Mouse (Mus musculus) forelimb bud, embryonic 11.5 days (tissue): ENCODE data around the gene Prdm16.

Experiments used
- DNase-seq: peaks from one replicate; pipeline ENCODE4 v3.0.0-alpha.2; 2012; ENCODE audit warnings: low read depth, low spot score

Prdm16 gene

DNA sequence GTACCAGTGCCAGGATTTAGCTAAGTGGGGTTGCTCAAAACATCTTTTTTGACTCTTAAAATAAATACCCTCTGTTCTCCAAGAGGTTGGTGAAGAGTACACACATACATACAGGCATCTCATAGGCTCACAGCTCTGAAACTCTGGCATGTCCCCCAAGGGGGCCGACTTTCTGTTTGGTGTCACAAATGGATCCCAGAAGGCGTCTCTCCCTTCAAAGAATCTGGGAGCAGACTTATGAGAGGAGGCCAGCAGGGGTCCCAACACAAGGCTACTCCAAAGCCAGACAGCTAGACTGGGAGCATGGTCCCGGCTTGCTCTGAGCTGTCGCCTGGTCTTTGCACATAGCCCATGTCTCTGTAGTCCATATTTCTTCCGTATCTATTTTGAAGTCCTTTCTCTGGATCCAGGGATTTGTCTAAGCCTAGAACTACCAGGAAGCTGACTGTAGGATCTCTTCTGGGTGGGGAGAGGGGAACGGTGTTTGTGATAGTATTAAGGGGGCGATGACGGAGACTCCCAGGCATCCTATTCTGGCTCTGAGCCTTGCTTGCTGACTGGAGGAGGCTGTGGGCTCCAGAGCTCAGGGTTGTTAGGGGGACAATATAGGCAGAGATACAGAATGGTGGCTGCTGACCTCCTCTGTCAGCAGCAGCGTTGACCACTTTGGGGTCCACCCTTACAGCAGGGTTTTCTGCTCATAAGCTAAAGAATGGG lies 156.0 kb downstream of the Prdm16 start:
- no peak for DNase-seq

DNA sequence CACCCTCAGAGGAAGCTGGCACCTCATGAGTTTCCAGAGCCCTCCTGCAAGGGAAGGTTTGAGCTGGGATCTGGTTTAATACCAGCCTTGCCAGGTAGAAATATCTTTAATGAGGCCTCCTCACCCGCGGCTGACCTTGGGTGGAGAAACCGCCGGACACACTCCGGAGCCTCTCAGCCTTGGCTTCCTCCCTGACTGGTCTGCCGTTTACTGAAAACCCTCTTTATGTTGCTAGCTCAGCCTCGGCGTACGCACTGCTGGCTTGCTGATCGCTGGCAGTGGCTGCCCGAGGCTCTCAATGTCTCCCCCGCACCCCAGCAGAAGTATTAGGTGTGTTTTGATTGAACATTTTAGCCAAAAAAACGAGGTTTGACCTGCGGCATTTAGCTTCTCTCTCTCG lies 156.5 kb downstream of the Prdm16 start:
- DNase-seq, result no peak

DNA sequence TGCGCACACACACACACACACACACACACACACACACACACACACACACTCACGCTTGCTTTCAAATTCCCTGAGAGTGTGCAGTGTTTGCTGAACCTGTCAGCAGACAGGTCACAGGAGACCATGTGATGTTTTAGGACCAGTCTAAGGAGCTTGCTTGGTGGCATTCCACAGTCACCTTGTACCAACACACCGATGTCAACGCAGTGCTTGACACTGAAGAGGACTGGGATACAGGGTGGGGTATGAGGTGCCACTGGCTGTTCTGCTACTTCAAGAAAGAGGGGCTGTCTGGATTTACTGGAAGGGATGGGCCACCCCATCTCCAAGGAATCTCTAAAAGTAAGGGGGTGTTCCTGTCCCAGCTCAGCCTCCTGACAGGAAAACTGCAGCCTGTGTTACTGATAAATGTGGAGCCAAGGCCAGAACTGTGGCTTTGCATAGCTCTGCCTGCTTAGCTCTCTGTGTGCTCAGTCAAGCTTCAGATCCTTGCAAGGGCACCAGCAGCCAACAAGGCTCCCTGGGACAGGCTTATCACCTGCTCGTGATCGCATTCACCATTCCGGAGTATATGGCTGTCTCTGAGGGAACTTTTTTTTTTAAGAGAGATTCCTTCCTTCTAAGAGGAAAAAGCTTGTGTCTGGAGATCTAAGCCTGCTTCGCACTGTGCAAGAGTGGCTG lies 157.6 kb downstream of the Prdm16 start:
- no peak for DNase-seq

DNA sequence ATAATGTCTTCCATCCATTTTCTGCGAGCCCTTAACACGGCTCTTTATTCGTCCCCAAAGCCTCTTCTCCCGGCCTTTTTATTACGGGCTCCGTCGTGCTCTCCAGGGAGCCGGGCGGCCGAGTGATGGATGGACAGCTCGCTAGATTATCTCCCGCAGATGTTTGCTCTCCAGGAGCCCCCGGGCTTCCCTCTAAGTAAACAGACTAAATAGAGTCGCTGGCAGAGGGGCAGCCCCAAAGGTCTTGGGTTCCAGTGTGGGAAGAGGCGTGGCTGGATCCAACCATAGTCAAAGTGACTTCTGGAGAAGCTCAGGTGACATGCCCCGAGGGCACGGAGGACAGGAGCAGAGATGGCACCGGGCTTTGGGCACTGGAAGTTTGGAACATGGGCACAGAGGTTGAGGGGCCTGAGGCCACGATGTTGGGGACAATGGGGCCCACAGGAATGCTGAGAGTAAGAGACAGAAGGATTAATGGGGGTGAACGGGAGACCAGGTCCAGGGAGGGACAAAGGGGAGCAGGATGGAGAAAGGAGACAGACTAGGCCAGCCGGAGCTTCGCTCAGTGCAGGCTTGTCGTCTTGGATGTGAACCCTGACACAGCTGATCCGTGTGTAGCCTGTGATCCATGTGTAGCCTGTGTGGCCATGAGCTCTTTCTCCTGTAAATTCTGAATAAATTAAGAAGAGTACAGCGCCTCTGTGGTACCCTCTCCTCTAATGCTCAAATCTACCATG lies 162.9 kb downstream of the Prdm16 start:
- no peak for DNase-seq

DNA sequence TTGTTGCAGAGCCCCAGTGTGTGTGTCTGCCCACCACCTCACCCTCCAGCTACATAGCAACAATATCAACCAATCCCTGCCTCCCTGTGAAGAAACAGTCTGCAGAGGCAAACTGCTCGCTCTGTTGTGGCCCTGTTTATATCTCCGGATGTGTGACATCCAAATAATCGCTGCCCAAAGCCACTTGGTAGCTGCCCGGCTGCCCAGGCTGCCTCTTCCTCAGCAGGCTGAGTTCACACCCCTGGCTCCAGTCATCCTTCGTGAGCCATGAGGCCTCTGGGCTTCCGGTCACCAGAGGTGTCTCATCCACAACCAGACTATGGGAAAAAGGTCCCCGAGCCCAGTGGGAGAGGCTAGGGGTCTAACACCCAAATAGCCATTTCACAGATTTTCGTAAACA lies 164.1 kb downstream of the Prdm16 start:
- DNase-seq, result no peak

DNA sequence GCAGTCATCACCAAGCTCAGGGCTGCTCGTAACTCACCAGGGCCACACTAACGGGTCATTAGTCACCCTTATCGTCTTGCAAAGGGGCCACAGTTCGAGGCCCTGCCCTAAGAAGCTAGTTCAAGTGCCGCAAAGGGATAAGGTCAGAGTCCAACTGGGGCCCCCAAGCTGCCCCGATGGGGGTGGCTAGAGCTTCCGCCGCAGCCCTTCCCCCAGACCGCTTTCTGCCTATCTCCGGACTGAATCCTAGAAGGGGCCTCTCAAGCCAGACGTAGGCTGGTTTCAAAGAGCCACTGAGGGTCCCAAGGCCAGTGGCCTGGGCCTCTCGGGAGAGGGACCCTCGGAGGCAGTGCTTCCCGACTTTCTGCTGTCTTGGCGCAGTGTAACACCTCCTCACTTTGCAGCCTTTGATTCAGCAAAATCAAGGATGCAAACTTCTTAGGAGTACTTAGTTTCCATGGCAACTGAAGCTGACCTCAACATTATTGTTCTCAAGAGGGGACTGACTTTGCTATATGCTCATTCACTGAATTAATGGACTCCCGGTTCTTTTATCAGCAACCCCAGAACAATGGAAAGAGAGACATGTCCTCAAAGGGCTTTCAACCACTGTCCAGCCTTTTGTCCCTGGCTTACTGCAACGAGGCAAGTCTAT lies 165.1 kb downstream of the Prdm16 start:
- no peak for DNase-seq

DNA sequence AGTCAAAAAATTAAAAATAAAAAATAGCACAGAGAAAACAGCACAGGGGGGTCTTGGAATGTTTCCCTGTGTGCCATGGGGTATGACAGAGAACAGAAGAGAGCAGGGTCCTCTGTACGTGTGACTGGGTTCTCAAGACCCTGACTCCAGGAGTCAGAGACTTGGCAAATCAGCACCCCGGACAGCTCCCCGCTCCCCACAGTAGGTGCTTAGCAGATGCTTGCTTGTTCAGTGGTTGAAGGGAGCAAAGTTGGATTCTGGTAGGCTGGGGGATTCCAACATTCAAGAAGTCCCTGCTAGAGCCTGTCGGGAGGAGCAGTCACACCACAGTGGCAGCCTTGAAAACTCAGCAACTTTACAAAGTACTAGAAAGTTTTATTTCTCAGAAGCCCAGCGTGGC lies 170.4 kb downstream of the Prdm16 start:
- peak; percentile 72 for DNase-seq

DNA sequence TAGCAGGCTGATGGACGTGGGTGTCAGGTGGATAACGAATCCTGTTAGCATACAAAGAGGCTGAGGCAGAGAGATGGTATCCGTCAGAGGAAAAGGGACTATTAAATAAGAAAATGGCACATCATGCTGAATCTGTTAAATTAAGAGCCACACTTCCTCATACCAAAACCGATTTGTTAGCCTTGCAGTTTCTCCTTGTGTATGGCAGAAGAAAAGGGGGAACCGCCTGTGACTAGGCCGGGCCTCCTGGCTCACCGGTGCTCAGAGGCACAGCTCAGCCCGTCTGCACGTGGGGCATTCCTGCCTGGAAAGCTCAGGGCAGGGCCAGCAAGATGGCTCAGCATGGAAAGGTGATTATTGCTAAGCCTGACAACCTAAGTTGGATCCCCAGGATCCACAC lies 171.6 kb downstream of the Prdm16 start:
- DNase-seq, result no peak

DNA sequence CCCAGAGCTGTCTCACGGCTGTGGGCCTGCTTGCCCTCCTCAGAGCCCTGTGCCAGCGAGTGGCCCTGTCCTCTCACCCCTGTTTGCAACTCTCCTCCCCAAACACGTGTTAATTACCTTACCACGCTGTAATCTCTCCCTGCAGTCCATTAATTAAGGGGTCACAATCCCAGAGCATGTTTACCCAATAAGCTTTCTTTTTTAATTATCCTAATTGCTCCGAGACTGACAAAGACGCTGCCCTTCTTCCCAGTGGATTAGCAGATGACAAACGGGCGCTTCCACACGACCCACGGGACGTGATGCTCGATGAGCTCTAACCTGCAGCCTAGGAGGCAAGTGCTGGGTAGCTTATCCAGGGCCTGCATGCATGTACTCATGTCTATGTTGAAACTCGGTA lies 176.7 kb downstream of the Prdm16 start:
- DNase-seq, result no peak

DNA sequence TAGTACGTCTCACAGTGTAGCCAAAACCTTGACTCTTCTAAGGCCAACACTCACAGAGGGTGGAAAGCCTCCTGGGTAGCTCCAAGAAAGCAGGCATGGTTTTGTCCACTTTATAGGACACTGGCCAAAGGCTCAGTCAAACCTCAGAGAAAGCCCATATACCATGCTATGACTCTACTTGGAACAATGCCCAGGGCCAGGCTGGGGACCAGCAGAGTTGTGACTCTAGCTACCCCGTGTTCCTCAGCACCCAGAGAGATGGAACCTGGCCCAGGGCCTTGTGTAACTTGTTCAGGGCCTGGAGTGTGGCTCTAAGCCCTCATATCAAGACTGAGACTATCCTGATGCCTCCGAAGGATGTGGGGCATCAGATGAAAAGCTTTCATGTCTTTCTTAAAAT lies 178.9 kb downstream of the Prdm16 start:
- DNase-seq, result no peak

DNA sequence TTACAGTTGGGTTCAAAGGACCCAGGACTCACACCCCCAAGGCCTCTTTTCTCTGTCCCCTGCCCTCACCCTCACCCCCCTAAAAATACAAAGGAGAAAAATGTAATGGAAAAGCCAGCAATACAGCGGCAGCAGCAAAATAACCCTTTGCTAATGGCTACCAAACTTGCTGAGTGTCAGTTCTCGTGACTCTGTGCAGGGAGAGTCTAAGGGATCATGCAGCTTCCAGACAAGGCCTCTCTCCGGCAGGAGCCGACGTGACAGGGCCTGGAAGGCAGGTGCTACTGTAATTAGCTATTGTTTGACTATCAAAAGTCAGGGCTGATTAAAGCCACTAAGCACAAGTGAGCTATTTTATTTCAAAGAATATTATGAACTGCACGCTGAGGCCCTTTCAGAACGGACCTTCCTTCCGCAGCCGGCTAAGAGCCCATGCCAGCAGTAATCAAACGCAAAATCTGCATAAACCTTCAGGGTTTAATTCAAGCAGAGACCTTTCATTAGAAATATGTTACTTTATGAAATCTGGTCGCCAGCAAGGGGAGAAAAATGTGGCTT lies 180.3 kb downstream of the Prdm16 start:
- no peak for DNase-seq

DNA sequence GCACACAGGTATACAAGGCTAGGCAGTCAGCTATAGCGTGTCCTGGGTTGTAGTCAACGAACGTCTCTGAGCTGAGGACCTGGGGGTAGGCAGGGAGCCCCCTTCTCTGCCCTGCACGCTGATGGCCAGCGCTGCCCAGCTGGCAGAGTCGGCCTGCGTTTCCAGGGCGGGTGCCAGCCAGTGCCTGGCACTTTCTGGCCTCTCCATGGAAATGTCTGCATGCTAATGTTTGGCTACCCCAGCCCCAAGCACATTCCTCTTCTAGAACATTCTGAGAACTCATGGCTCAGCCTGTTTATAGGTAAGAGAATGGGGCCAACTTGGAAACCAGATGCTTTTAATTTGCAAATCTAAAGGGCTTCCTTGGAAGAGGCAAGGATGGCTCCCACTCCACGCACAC lies 186.2 kb downstream of the Prdm16 start:
- no peak for DNase-seq

DNA sequence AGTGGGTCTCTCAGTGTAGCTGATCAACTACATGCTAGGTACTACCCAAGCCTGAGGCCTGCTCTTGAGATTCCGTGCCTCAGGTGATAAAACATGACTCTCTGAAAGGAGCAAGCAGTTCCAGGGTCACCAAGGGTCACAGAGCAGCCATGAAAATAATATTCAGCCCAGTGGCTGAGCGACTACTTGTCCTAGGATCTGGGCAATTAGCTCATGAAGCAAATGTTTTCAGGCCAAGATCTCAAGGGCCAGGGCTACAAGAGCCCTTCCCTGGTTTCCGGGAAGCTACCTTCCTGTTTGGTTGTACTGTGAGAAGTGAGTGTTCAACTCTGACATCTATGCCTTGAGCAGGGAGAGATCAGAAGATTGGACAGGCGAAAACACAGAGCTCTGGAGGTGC lies 186.6 kb downstream of the Prdm16 start:
- no peak for DNase-seq

DNA sequence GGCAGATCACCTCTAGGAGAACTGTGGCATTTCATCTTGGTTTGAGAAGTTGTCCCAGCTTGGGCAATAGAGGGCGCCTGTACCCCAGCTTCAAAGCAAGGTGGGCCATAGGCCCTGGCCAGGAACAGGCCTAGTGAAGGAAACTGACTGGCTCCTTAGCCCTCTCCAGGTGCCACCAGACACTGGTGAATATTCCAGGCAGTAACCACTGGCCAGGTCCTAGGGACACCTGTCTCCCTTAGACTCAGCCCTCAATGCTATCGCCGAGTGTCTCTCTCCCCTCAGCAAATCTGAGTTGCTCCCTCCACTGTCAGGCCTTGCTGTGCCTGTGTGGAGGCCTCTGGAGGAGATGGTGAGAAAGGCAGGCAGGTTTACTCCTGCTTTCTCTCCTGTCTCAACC lies 187.3 kb downstream of the Prdm16 start:
- no peak for DNase-seq

DNA sequence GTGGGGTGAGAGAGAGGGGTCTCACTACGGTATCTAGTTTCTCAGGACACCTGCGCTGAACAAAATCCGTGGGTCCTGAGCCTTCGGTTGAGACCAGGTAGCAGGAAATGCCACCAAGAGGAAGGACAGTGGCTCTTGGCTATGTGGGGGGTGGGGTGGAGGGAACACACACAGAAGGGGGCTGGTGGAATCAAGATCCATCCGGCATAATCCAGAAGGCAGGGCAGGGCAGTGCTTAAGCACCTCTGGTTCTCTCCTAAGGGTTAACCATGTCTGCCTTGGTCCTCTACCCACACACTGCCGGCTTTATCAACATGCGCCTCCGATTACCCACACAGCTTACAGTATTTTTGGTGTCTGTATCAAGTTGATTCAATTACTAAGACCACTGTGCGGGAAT lies 191.0 kb downstream of the Prdm16 start:
- DNase-seq, result no peak

DNA sequence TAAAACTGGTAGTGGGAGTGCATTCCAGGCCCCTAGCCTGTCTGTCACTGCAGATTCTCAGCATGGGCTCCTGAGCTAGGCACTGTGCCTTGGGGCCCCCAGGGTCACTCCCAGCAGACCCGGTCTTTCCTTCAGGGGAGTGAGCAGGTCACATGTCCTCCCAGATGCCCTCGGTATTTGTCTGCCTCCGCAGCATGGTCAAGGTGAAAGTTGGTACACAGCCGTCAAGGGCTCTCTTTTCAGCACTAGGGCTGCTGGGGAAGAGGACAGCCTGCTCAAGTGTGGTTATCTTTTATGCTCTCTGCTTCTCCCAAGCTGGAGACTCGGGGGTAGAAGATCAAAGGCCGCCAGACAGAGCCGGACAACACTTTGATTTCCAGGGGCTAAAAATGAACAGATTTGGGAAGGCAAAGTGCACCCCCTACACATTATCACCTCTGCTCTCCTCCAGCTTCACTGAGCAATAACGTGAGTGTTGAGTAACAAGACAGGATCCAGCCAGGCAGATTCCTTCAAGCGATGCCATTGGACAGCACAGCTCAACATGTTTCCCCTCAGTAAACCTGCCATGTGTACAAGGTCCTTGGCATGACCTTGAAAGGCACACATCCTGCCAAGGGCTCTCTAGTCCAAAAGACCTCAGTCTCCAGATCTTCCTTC lies 193.9 kb downstream of the Prdm16 start:
- DNase-seq, result no peak

DNA sequence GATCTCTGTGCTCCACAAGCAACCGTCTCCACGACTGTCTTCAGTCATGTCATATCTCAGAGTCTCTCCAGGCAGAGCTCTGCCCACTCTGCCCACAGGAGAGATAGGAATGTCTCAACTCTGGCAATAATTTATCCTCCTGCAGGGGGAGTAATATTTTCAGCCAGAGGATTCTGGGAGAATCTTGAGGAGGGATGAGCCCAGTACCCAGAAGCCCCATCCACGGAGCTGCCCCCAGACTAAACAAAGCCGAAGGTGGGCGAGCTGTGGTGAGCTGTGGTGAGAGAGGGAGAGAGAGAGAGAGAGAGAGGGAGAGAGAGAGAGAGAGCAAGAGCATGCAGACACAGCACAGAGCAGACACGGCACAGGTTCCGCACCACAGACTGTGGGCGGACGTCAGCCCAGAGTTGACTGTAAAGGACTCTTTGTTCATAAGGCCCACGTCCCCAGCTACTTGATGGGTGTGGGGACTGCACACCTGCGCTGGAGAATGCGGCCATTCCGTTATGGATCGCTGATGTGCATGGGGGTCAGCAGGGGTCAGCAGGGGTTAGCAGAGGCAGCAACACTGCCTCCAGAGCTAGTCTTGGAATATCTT lies 197.1 kb downstream of the Prdm16 start:
- no peak for DNase-seq

DNA sequence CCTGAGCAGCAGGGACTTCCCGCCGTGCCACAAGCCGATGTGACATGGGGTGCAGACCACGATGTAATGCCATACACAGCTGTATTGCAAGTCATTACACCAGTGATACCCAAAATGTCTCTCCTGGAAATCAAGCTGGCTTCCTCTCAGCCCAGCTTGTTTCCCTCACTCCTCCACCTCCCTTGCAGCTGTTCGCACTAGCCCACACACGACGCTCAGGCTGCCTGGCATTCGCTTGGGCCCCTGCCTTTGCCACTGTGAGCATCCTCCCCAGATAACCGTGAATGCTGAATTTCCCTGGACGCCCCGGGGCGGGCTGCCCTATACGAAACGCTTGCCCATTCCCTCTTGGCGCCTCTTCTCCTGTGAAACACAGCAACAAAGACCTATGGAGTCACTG lies 198.1 kb downstream of the Prdm16 start:
- DNase-seq, result no peak

DNA sequence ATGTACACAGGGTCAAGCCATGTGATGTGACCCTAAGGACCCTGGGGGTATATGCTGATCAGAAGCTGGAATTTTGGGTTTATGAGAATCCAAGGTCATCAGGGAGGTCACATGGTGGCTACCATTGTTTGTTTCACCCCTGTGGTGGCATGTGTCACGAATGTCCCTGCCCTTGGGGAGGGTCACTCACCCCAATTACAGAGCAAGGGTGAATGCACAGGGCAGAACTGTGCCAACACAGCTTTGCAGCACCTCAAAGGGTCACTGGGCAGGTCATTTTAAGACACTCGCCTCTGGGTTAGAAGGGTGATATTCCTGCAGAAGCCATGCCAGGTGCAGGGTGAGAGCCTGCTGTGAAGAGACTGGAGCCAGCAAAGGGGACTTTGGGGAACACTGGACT lies 206.9 kb downstream of the Prdm16 start:
- no peak for DNase-seq

DNA sequence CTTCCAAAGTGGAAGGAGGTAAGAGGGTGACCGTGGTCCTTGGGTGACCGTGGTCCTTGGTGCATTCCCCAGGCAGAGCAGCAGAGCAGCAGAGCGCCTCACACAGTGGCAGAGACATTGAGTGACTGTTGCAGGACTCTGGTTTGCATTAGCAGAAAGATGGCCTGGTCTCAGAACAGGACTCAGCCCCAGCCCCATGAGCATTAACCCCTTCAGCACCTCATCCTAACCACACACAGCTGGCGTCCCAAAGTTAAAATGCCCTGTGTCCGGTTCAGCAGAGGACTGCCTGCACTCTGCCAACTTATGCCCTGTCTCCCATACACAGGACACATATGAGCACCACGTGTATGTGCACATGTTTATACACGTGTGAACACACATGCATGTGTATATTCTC lies 209.8 kb downstream of the Prdm16 start:
- peak; percentile 56 for DNase-seq

DNA sequence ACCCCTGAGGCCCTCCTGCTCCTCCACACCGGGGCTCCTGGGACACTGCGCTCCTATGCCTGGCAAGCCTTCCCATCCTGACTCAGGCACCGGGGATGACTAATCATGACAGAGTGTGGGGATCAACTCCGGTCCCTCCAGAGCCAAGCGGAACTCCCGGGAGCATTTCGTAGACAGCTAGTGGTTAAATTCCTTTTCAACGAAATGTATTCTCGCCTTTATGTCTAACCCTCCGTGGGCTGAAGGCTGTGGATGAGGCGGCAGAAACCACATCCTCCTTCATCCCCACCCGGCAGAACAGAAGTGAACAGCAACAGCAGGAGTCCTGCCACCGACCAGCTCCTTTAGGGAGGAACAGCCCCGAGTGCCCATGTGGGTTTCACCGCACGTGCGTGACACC lies 211.4 kb downstream of the Prdm16 start:
- no peak for DNase-seq
